Mouse (Mus musculus): ENCODE results near the gene Mylk. TPM values are rescaled to one million over a fixed set of nuclear protein-coding genes. Genes with fewer than 3 reads are reported as not detected.

The Mylk gene
- polyA plus RNA-seq, 1 experiment: 90.1 TPM

DNA sequence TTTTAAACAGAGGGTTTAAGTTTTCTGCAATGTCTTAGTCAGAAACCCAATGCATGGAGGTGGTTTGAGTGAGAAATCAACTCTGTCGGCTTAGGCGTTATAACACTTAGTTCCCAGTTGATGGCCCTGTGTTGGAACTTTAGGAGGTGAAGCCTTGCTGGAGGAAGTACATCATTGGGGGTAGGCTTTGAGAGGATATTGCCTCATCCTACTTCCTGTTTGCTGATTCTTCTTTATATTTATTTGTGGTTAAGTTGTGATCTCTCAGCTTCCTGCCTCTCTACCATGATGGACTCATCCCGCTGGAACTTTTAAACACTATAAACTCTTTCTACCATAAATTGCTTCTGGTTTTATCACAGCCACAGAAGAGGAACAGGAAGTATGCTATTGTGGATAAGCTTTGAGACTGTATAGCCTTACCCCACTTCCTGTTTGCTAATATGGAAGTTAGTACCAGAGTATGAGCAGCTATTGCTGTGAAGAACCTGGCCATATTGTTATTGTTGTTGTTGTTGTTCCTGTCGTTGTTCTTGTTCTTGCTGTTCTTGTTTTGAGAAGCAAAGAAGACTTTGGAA, 6.3 kb upstream of the Mylk start:
- no peak; the same call in 2 of the 3 replicates for TF ChIP-seq GATA1 (IDR thresholded peaks at IDR 0.05; ENCODE audit: borderline replicate concordance, low read length)
- 0 out of 2 replicates have a peak, but pooled peaks have one; percentile 10 for TF ChIP-seq FLI1 (IDR thresholded peaks at IDR 0.05; ENCODE audit: low read length)
- Histone ChIP-seq H3K4me3 (replicated peaks) (no peak overlapping the region), H3K4me1 (peaks cover 35% of the 10 kb centered on the region), H3K9me3 (peaks cover 42% of the 10 kb centered on the region), H3K27me3 (replicated peaks) (no peaks in the 10 kb centered on the region), H3K36me3 (replicated peaks; ENCODE audit: low read length) (peaks cover 37% of the 10 kb centered on the region)

DNA sequence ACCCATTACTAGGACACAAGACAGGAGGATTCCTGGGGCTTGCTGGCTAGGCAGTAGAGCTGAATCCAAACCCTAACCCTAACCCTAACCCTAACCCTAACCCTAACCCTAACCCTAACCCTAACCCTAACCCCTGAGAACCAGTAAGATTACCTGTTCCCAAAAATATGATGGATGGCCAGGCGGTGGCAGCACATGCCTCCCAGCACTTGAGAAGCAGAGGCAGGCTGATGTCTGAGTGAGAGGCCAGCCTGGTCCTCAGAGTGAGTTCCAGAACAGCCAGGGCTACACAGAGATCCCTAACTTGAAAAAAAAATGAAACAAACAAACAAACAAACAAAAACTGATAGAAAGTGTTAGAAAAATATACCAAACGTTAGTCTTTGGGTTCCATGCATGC, 2.1 kb upstream of the Mylk start:
- Histone ChIP-seq H3K4me1 (peaks cover 42% of the 10 kb centered on the region), H3K27me3 (replicated peaks) (peaks cover 15% of the 10 kb centered on the region), H3K4me3 (replicated peaks) (no peak overlapping the region), H3K9me3 (peaks cover 40% of the 10 kb centered on the region), H3K36me3 (replicated peaks; ENCODE audit: low read length) (peaks cover 45% of the 10 kb centered on the region)
- TF ChIP-seq FLI1 (IDR thresholded peaks at IDR 0.05; ENCODE audit: low read length) (no peak), GATA1 (IDR thresholded peaks at IDR 0.05; ENCODE audit: borderline replicate concordance, low read length) (no peak)

DNA sequence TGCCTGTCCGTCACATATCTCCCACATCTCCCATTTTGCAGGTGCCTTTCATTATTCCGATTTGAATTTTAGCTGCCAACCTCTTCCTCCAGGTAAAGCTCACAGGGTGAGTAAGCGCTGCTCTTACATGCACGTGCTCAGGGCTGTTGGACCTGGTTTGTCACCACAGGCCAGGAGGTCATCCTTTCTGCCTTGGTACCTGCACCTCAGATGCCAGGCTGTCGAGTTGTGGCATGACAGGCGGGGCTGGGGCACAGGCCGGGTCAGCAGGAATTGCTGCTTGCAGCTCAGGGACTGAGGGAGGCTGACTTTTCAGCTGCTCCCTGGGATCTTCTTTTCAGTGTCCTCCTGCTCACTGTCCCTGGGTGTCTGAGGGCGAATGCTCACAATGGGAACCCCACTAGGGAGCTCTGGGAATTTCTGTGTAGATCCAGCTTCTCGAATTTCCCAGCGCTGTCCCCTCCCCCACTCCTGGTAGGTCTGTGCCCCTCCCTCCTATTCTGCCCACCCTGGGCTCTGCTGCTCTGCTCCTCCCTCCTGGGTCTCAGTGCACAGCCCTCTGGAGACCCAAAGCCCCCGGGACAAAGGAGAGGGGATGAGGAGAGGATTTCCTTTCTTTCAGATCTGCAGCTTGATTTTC, 3.2 kb downstream of the Mylk start:
- TF ChIP-seq FLI1 (IDR thresholded peaks at IDR 0.05; ENCODE audit: low read length): no peak
- no peak for TF ChIP-seq GATA1 (IDR thresholded peaks at IDR 0.05; ENCODE audit: borderline replicate concordance, low read length)
- H3K4me3 ChIP-seq (replicated peaks): peak overlapping the region; percentile 72
- peaks cover 4% of the 10 kb centered on the region; the same call in 1 of the 2 replicates for H3K9me3 ChIP-seq
- peaks cover 57% of the 10 kb centered on the region for H3K4me1 ChIP-seq
- peaks cover 17% of the 10 kb centered on the region for H3K27me3 ChIP-seq (replicated peaks)
- peaks cover 34% of the 10 kb centered on the region for H3K36me3 ChIP-seq (replicated peaks; ENCODE audit: low read length)

DNA sequence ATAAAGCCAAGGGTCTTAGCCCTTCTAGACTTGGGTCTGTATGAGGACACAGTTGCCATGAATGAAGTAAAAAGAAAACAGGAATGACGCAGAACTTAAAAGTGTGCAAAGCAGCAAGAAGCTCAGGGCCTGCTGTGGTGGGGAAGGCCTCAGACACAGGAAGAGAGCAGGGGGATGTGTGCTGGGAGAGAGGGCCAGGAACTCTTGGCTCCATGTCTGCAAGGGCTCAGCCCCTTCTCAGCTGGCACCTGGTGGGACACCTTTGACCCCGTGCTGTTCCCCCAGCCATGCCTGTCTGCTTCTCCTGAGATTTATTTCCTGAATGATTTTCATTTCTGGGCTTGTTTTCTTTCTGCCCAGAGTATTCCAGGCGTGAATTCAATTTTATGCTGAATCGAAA, 4.5 kb downstream of the Mylk start:
- peaks cover 4% of the 10 kb centered on the region; the same call in 1 of the 2 replicates for H3K9me3 ChIP-seq
- no peak for TF ChIP-seq GATA1 (IDR thresholded peaks at IDR 0.05; ENCODE audit: borderline replicate concordance, low read length)
- no peak for TF ChIP-seq FLI1 (IDR thresholded peaks at IDR 0.05; ENCODE audit: low read length)
- H3K4me3 ChIP-seq (replicated peaks): no peak overlapping the region
- H3K4me1 ChIP-seq: peaks cover 54% of the 10 kb centered on the region
- H3K27me3 ChIP-seq (replicated peaks): peaks cover 17% of the 10 kb centered on the region
- H3K36me3 ChIP-seq (replicated peaks; ENCODE audit: low read length): peaks cover 34% of the 10 kb centered on the region

DNA sequence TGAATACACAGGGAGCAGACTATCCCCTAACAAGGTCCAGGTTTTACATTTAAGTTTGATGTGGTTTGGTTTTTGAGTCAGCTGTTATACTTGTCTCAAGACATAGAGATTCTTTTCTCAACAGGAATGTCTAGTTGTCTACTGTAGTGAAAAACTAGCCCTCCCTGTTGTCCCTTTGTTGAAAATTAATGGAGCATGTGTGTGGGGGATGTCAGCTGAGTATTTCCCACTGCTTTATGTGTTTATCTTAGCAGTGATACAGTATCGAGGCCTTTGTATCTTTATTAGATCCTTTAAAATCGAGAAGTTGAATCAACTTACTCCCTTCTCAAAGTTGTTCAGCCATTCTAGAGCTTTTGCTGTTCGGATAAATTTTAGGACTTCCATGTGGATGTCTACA, 7.0 kb downstream of the Mylk start:
- H3K4me1 ChIP-seq: peaks cover 57% of the 10 kb centered on the region
- peaks cover 32% of the 10 kb centered on the region for H3K36me3 ChIP-seq (replicated peaks; ENCODE audit: low read length)
- no peak for TF ChIP-seq GATA1 (IDR thresholded peaks at IDR 0.05; ENCODE audit: borderline replicate concordance, low read length)
- no peak for TF ChIP-seq FLI1 (IDR thresholded peaks at IDR 0.05; ENCODE audit: low read length)
- peaks cover 4% of the 10 kb centered on the region; the same call in 1 of the 2 replicates for H3K9me3 ChIP-seq
- no peak overlapping the region for H3K4me3 ChIP-seq (replicated peaks)
- peaks cover 4% of the 10 kb centered on the region for H3K27me3 ChIP-seq (replicated peaks)

DNA sequence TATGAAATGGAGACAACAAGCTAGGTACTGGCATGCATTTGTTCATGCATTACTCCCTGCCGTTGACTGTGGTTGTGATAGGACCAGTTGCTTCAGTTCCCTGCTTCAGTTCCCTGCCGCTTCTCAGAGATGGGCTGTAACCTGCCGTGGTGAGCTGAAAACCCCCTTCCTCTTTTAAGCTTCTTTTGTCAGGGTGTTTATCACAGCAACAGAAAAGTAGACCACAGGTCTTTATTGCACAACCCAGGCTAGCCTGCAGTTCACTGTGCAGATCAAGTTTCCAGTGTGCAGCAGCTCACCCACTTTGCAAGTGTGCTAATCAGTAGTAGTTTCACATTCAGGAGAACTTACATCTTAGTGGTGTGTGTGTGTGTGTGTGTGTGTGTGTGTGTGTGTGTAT, 8.0 kb downstream of the Mylk start:
- Histone ChIP-seq H3K4me3 (replicated peaks) (peak overlapping the region; percentile 29), H3K4me1 (peaks cover 62% of the 10 kb centered on the region), H3K9me3 (peaks cover 4% of the 10 kb centered on the region; the same call in 1 of the 2 replicates), H3K27me3 (replicated peaks) (peaks cover 2% of the 10 kb centered on the region), H3K36me3 (replicated peaks; ENCODE audit: low read length) (peaks cover 28% of the 10 kb centered on the region)
- TF ChIP-seq FLI1 (IDR thresholded peaks at IDR 0.05; ENCODE audit: low read length): no peak
- TF ChIP-seq GATA1 (IDR thresholded peaks at IDR 0.05; ENCODE audit: borderline replicate concordance, low read length): no peak

DNA sequence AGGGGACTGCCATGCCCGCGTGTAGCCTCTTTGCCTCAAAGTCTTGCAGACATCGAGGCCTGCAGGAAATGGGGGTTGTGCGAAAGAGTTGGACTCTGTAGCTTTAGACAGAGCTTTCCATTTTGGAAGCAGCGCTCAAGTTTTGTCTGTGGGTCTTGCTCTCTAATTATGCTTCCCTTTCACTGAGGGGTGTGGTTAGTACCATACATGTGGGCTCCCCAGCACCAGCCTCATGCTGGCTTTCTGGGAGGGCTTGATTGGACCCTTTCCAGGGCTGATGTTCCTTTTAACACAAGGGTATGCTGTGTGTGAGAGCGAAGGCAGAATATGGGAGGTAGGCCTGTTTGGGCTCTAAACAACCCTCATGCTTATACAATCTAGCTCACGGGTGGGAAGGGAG, 12.0 kb downstream of the Mylk start:
- Histone ChIP-seq H3K27me3 (replicated peaks) (no peaks in the 10 kb centered on the region), H3K36me3 (replicated peaks; ENCODE audit: low read length) (peaks cover 14% of the 10 kb centered on the region), H3K9me3 (no peaks in the 10 kb centered on the region), H3K4me1 (peaks cover 58% of the 10 kb centered on the region), H3K4me3 (replicated peaks) (no peak overlapping the region)
- TF ChIP-seq FLI1 (IDR thresholded peaks at IDR 0.05; ENCODE audit: low read length): no peak
- TF ChIP-seq GATA1 (IDR thresholded peaks at IDR 0.05; ENCODE audit: borderline replicate concordance, low read length): no peak

DNA sequence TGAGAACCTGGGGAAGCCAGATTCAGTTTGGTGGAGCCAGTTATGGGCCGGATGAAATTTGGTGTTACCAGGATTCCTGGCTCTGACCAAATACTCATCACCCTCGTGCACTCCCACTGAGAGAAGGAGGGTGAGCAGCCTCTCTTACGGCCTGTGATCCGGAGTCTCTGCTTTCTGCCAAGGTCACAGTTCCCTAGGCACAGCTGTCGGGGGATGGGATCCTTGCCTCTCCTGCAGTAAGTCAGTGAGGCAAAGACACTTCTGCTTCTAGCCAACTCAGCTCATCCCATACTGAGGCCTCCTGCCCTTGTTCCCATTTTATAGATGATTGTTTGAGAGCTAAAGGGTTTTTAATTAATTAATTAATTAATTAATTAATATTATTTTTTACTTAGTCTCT, 13.2 kb downstream of the Mylk start:
- H3K36me3 ChIP-seq (replicated peaks; ENCODE audit: low read length): peaks cover 22% of the 10 kb centered on the region
- H3K9me3 ChIP-seq: no peaks in the 10 kb centered on the region
- H3K27me3 ChIP-seq (replicated peaks): no peaks in the 10 kb centered on the region
- TF ChIP-seq FLI1 (IDR thresholded peaks at IDR 0.05; ENCODE audit: low read length): no peak
- no peak for TF ChIP-seq GATA1 (IDR thresholded peaks at IDR 0.05; ENCODE audit: borderline replicate concordance, low read length)
- peaks cover 58% of the 10 kb centered on the region for H3K4me1 ChIP-seq
- H3K4me3 ChIP-seq (replicated peaks): peak overlapping the region; percentile 23

DNA sequence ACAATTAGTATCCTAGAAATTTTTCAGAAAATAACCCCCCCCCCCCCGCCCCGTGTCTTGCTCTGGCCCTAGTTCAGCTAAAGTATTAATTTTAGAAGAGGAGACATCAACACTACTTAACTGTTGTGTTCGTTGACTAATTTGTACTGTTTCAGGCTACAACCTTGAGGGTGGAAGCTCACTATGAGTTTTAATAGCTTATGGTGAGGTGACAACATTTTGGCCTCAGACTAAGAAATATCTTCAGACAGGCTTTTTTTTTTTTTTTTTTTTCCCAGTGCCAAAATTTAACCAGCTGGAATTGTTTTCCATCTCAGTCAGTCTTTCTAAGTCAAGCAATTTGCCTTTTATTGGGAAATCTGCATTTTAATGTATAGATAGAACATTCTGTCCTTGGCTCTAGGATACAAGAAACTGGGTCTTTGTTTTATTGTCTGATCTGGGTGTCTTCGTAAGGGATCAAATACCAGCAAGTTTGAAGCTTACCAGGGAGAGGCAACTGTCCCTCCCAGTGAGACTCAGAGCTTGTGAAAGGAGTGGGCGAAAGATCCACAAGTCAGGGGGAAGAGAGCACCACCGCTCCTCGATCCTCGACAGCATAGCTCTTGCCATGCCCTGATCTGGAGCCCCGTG, 19.1 kb downstream of the Mylk start:
- Histone ChIP-seq H3K36me3 (replicated peaks; ENCODE audit: low read length) (peaks cover 42% of the 10 kb centered on the region), H3K9me3 (peaks cover 7% of the 10 kb centered on the region), H3K4me1 (peaks cover 36% of the 10 kb centered on the region), H3K4me3 (replicated peaks) (no peak overlapping the region), H3K27me3 (replicated peaks) (no peaks in the 10 kb centered on the region)
- no peak for TF ChIP-seq GATA1 (IDR thresholded peaks at IDR 0.05; ENCODE audit: borderline replicate concordance, low read length)
- TF ChIP-seq FLI1 (IDR thresholded peaks at IDR 0.05; ENCODE audit: low read length): no peak

DNA sequence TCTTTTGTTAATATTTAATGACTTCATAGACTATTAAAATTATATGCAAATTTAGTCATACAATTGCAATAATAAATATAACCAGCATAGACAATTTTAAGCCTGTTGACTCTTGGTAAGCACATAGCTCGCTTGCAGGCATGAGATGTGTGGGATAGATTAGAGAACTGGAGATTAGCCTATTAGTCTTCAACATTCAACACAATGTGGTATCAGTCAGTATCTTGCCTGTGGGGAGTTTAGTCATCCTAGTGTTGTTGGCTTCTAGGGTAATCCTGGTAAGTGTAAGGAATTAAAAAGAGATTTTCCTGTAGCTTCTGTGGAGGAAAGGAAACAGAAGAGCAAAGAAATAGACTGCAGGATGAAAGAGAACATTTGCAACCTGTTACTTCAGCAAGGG, 20.7 kb downstream of the Mylk start:
- Histone ChIP-seq H3K27me3 (replicated peaks) (no peaks in the 10 kb centered on the region), H3K9me3 (peaks cover 7% of the 10 kb centered on the region), H3K36me3 (replicated peaks; ENCODE audit: low read length) (peaks cover 56% of the 10 kb centered on the region), H3K4me3 (replicated peaks) (no peak overlapping the region), H3K4me1 (peaks cover 42% of the 10 kb centered on the region)
- TF ChIP-seq FLI1 (IDR thresholded peaks at IDR 0.05; ENCODE audit: low read length): no peak
- TF ChIP-seq GATA1 (IDR thresholded peaks at IDR 0.05; ENCODE audit: borderline replicate concordance, low read length): no peak

Data from megakaryocyte, embryonic 14.5 days (primary cell).